Mouse (Mus musculus) limb, embryonic 12.5 days (tissue): Measurements from ENCODE around the gene Poc1b. TPM values are rescaled to one million over a fixed set of nuclear protein-coding genes. Genes with fewer than 3 reads are reported as not detected.

Experiments
- ATAC-seq: fragments of 200-750 bp; cut with Nextera tagmentation; 2 replicates; pipeline ENCODE4 v1.8.0; 2017; ENCODE audit warnings: low read depth, moderate TSS enrichment; ENCODE audit not compliant: insufficient number of reproducible peaks, insufficient read depth, low FRiP score, low TSS enrichment
- H3K27ac ChIP-seq: fragments of 300-500 bp; sonication (generic); 2 replicates; pipeline ENCODE4 v1.5.1; 2016; ENCODE audit warnings: mild to moderate bottlenecking, moderate library complexity
- H3K27me3 ChIP-seq: fragments of 300-500 bp; sonication (generic); 2 replicates; pipeline ENCODE4 v1.6.1; 2016; ENCODE audit warnings: mild to moderate bottlenecking, moderate library complexity
- H3K36me3 ChIP-seq: fragments of 300-500 bp; sonication (generic); 2 replicates; pipeline ENCODE4 v1.6.1; 2016; ENCODE audit warnings: mild to moderate bottlenecking, moderate library complexity
- H3K4me1 ChIP-seq: fragments of 300-500 bp; sonication (generic); replicated peaks from 2 replicates; pipeline ENCODE4 v1.6.1; 2016
- H3K4me2 ChIP-seq: fragments of 300-500 bp; sonication (generic); 2 replicates; pipeline ENCODE4 v1.6.1; 2016; ENCODE audit warnings: mild to moderate bottlenecking, moderate library complexity
- H3K4me3 ChIP-seq: fragments of 300-500 bp; sonication (generic); replicated peaks from 2 replicates; pipeline ENCODE4 v1.5.1; 2016; ENCODE audit warnings: mild to moderate bottlenecking
- H3K9ac ChIP-seq: fragments of 300-500 bp; sonication (generic); replicated peaks from 2 replicates; pipeline ENCODE4 v1.6.1; 2016; ENCODE audit warnings: mild to moderate bottlenecking, moderate library complexity
- H3K9me3 ChIP-seq: fragments of 300-500 bp; sonication (generic); 2 replicates; pipeline ENCODE4 v1.6.1; 2016; ENCODE audit warnings: mild to moderate bottlenecking, moderate library complexity
- WGBS: fragments of 180-500 bp; shearing (Covaris S2); methylation state at CpG from one replicate; pipeline ENCODE4 v1.1.7; 2016; 5-methylcytosine and 5-hydroxymethylcytosine counted together
- polyA plus RNA-seq: library from polyadenylated mRNA; unstranded; fragments of >200 nt; fragmentation: Nextera tagmentation; extraction: Ambion mirVana; gene quantifications from 2 replicates; pipeline ENCODE4 v1.2.1, GENCODE M21; 2016

The Poc1b gene
- polyA plus RNA-seq, 1 experiment from 2014 or later, result 22.7 TPM

DNA sequence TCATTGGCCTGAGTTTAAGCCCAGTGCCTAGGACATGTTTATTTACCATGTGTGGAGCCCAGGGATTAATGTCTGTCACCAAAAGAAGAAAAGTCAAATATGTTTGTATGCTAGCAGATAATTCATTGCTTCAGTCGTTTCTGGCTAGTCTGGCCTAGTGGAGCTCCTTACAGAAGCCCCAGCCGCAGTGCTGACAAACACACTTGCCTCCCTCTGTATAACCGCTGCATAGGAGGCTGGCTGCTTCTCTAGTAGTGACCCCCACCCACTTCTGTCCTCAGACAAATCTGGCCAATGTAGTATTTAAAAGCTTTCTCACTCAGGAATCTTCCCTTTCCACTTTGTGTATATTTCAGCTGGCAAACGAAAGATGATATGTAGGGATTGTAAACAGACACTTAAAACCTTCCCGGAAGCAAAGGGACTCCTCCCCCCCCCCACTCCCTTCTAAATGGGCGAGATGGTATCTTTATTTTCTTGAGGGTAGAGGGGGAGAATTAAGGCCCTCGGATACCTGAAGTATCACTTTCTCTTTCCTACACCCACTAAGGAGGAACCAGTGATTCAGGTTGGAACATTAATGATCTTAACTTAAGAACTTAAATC lies 137.9 kb downstream of the Poc1b start:
- H3K4me1 ChIP-seq, result peaks cover 33% of the 10 kb centered on the region
- no peak for ATAC-seq
- 36% methylated on average over 7 of the region's 7 CpGs for WGBS
- no peaks in the 10 kb centered on the region for H3K9me3 ChIP-seq
- no peaks in the 10 kb centered on the region for H3K36me3 ChIP-seq
- H3K4me3 ChIP-seq, result no peak overlapping the region
- H3K9ac ChIP-seq, result no peak overlapping the region
- no peak overlapping the region for H3K27ac ChIP-seq
- no peaks in the 10 kb centered on the region for H3K27me3 ChIP-seq
- no peak overlapping the region for H3K4me2 ChIP-seq

DNA sequence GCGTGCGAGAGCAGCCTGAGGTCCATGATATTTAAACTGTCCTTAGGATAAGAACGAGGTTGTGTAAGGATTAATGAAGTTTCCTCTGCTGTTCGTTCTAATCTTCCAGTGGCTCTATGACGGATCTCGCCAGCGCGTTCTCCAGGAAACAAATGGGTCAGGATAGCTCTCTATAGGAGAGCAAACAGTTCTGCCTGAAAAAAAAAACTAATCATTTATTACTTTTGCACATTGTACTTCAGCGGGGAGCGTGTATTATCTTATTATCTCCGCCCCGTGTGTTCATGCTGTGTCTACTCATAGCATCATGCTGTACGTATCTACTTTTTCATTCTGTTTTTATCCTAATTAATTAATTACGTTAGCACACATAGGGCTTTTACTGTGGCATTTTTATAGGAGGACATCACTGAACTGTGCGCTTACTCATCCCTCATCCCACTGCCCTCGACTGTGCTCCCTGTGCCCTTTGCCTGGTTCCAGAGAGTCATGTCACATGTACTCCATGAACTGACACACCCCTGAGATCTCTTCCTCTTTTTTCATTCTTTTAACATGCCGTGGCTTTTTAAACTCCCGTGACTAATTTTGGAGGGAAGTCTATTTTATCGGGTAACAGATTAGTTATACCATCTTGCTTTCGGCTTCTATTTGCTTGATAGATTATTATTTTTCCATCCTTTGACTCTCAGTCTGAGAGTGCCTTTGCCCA lies 140.1 kb downstream of the Poc1b start:
- no peaks in the 10 kb centered on the region for H3K27me3 ChIP-seq
- H3K4me2 ChIP-seq, result no peak overlapping the region
- no peak overlapping the region for H3K9ac ChIP-seq
- no peak overlapping the region for H3K4me3 ChIP-seq
- ATAC-seq, result no peak
- H3K9me3 ChIP-seq, result no peaks in the 10 kb centered on the region
- no peak overlapping the region for H3K27ac ChIP-seq
- no peaks in the 10 kb centered on the region for H3K36me3 ChIP-seq
- H3K4me1 ChIP-seq, result peaks cover 25% of the 10 kb centered on the region
- 88% methylated on average over 20 of the region's 20 CpGs for WGBS

Other genes starting within 250 kb of the Poc1b start
- gene Atp2b1, start 192.6 kb upstream of the Poc1b start, polyA plus RNA-seq, result 95.9 and 100 TPM in 2 replicates
- gene Galnt4, start 1.1 kb downstream of the Poc1b start, polyA plus RNA-seq, result 7.7 and 8.4 TPM in 2 replicates
- gene Phxr2, start 19.3 kb downstream of the Poc1b start, polyA plus RNA-seq, result 0.18 TPM in 1 of 2 replicates, not detected in the other
- gene Dusp6, start 156.2 kb downstream of the Poc1b start, polyA plus RNA-seq, result 117 and 122 TPM in 2 replicates